Mouse (Mus musculus) embryonic facial prominence, embryonic 15.5 days (tissue): ENCODE data around the gene Gm20388. TPM values are rescaled to one million over a fixed set of nuclear protein-coding genes. Genes with fewer than 3 reads are reported as not detected.
A peak's percentile ranks its signal among the peaks of the same experiment; 100 is the strongest.

ENCODE experiments used
- ATAC-seq: fragments of 200-750 bp; cut with Nextera tagmentation; 2 replicates; pipeline ENCODE4 v1.8.0; 2017; ENCODE audit warnings: low read depth, moderate TSS enrichment; ENCODE audit not compliant: insufficient number of reproducible peaks, low FRiP score, low TSS enrichment
- H3K27ac ChIP-seq: fragments of 300-500 bp; sonication (generic); replicated peaks from 2 replicates; pipeline ENCODE4 v1.5.1; 2015; ENCODE audit warnings: mild to moderate bottlenecking, inconsistent platforms
- H3K27me3 ChIP-seq: fragments of 300-500 bp; sonication (generic); 2 replicates; pipeline ENCODE4 v1.6.1; 2015; ENCODE audit warnings: inconsistent platforms
- H3K36me3 ChIP-seq: fragments of 300-500 bp; sonication (generic); 2 replicates; pipeline ENCODE4 v1.6.1; 2015; ENCODE audit warnings: mild to moderate bottlenecking, inconsistent platforms
- H3K4me1 ChIP-seq: fragments of 300-500 bp; sonication (generic); 2 replicates; pipeline ENCODE4 v1.6.1; 2015; ENCODE audit warnings: inconsistent platforms
- H3K4me2 ChIP-seq: fragments of 300-500 bp; sonication (generic); replicated peaks from 2 replicates; pipeline ENCODE4 v1.6.1; 2015; ENCODE audit warnings: mild to moderate bottlenecking, inconsistent platforms
- H3K4me3 ChIP-seq: fragments of 300-500 bp; sonication (generic); replicated peaks from 2 replicates; pipeline ENCODE4 v1.5.1; 2015; ENCODE audit warnings: mild to moderate bottlenecking, inconsistent platforms
- H3K9ac ChIP-seq: fragments of 300-500 bp; sonication (generic); 2 replicates; pipeline ENCODE4 v1.6.1; 2015; ENCODE audit warnings: inconsistent platforms
- H3K9me3 ChIP-seq: fragments of 300-500 bp; sonication (generic); replicated peaks from 2 replicates; pipeline ENCODE4 v1.6.1; 2016; ENCODE audit warnings: inconsistent platforms
- WGBS: fragments of 180-500 bp; shearing (Covaris S2); methylation state at CpG from one replicate; pipeline ENCODE4 v1.1.7; 2015; 5-methylcytosine and 5-hydroxymethylcytosine counted together
- polyA plus RNA-seq: library from polyadenylated mRNA; unstranded; fragments of >200 nt; fragmentation: Nextera tagmentation; extraction: Ambion mirVana; gene quantifications from 2 replicates; pipeline ENCODE4 v1.2.1, GENCODE M21; 2015

Gm20388 gene
- polyA plus RNA-seq, 1 experiment from 2014 or later: 8.0 TPM

DNA sequence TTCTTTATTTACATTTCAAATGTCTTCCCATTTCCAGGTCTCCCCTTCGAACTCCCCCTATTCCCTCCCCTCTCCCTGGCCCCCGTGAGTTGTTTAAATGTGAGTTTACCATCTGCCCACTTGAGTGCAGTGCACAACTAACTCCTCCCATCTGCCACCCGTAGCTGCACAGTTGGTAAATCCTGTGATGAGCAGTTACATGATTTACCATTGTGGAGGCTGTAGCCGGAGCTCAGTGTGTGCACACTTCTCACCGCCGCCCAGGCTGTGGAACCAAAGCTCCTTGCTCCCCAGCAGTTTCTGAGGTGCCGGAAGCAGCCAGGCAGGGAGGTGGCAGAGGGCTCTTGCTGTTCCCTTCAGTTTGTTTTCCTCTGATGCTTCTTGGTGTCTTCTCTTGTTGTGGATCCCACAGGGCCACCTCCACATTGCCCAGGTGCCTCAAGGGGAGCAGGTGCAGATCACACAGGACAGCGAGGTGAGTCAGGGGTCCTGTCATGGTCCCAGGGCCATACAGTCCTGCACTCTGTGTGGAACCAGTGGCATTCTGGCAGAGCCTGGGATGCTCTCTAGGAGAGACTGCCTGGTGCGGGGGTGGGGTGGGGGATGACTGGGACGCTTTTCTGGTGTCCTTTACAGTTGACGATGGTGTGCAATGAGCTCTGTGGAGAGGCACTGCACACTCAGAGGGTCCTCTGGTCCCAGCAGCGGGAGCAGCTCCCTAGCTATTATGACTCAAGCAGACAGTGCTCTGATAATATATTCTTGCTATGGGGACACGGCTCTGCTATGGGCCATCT, 2096.2 kb downstream of the Gm20388 start:
- Histone ChIP-seq H3K4me2 (no peak overlapping the region), H3K9me3 (no peaks in the 10 kb centered on the region), H3K27ac (no peak overlapping the region), H3K4me1 (0 out of 2 replicates have a peak, but pooled peaks cover 4% of the 10 kb centered on the region), H3K27me3 (no peaks in the 10 kb centered on the region), H3K9ac (no peak overlapping the region), H3K4me3 (no peak overlapping the region), H3K36me3 (peaks cover 58% of the 10 kb centered on the region)
- WGBS: 84% methylated on average over 13 of the region's 13 CpGs
- no peak for ATAC-seq

DNA sequence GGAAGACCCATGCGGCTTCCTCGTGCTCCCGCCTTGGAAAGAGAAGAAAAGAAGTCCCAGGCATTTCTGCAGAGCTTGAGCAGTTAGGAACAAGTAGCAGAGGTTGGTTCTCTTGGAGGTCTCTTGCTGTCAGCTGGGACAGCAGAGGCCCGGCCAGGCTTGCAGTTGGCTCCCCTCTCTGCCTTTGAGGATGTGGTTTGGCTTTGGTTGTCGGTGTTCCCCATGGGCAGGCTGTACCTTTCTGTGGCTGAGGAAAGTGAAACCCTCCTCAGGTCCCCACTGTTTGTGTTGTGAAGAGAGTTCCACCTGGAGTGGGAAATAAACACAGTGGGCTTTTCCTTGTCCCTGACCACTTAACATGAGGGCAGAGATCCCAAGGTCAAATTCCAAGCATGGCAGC, 2097.8 kb downstream of the Gm20388 start:
- Histone ChIP-seq H3K4me1 (0 out of 2 replicates have a peak, but pooled peaks cover 4% of the 10 kb centered on the region), H3K27ac (no peak overlapping the region; the same call in 1 of the 2 replicates), H3K36me3 (peaks cover 49% of the 10 kb centered on the region), H3K4me3 (no peak overlapping the region), H3K4me2 (no peak overlapping the region), H3K27me3 (no peaks in the 10 kb centered on the region), H3K9me3 (no peaks in the 10 kb centered on the region), H3K9ac (no peak overlapping the region)
- ATAC-seq: no peak
- WGBS: 77% methylated on average over 5 of the region's 5 CpGs

DNA sequence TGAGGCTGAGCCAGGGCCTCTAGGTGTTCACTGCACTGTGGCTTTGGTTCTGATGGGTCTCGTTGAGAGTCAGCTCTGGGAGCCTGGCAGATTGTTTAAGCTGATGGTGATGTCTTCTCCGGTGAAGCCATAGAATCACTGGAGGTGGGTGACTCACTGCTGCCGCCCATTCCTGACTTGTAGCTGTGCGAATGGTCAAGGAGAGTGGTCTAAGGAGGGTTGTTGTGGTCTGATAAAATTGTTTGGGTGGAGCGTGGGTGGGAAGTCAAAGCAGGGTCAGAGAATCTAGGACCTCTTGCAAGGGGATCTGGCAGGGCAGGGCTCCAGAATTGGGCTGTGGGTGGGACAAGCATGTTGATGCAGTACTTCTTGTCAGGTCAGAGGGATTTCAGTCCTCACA, 2100.0 kb downstream of the Gm20388 start:
- WGBS: 85% methylated on average over 5 of the region's 5 CpGs
- Histone ChIP-seq H3K9ac (no peak overlapping the region), H3K4me1 (no peaks in the 10 kb centered on the region), H3K36me3 (peaks cover 45% of the 10 kb centered on the region), H3K27me3 (no peaks in the 10 kb centered on the region), H3K4me3 (no peak overlapping the region), H3K4me2 (no peak overlapping the region), H3K9me3 (no peaks in the 10 kb centered on the region), H3K27ac (no peak overlapping the region; the same call in 1 of the 2 replicates)
- no peak for ATAC-seq

DNA sequence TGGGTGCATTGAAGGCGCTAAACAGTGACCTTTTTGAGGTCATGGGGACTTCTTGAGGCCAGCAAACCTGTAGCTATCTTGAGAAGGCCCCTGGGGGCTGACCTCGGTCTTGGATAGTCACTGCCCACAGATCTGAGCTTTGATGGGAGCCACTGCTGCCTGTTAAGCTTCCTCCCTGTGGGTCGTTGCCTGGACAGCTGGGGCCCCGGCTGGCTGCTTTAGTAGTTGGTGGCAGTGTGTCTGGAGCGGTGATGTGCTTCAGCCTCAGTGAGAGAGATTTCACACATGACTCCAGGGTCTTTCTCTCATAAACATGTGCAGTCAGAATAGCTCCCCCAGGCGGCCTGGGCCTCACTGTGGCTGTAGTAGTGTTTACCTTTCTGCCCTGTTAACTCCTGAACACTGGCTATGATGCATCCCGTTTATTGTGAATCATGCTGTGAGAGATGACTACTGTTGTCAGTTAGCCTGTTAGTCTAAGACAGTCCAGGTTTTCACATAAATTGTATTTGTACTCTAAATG, 2100.5 kb downstream of the Gm20388 start:
- 56% methylated on average over 7 of the region's 7 CpGs for WGBS
- no peak for ATAC-seq
- Histone ChIP-seq H3K4me1 (no peaks in the 10 kb centered on the region), H3K4me3 (no peak overlapping the region), H3K4me2 (no peak overlapping the region), H3K9ac (no peak overlapping the region), H3K9me3 (no peaks in the 10 kb centered on the region), H3K27ac (no peak overlapping the region; the same call in 1 of the 2 replicates), H3K36me3 (peaks cover 43% of the 10 kb centered on the region), H3K27me3 (no peaks in the 10 kb centered on the region)

DNA sequence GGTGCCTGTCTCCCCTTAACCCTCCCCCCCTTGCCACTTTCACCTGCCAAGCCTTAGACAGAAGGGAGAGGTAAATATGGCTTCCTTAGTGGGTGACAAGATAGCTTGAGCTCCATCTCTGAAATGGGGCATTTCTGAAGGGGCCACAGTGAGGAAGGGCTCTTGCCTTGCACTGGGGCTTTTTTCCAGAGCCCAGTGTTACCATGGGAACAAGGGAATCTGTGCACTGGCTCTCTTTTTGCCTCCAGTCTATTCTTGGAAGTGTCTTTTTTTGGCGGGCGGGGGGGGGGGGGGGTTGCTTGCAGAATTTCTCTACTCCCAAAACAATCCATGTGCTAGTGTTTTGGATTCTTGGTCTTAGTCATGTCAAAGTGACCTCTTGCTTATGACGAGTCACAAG, 2104.0 kb downstream of the Gm20388 start:
- Histone ChIP-seq H3K4me1 (peaks cover 17% of the 10 kb centered on the region), H3K9ac (no peak overlapping the region), H3K36me3 (peaks cover 24% of the 10 kb centered on the region; the same call in 1 of the 2 replicates), H3K4me2 (no peak overlapping the region), H3K27me3 (no peaks in the 10 kb centered on the region), H3K9me3 (no peaks in the 10 kb centered on the region), H3K4me3 (no peak overlapping the region), H3K27ac (no peak overlapping the region)
- no peak for ATAC-seq
- 65% methylated on average over 3 of the region's 3 CpGs for WGBS

DNA sequence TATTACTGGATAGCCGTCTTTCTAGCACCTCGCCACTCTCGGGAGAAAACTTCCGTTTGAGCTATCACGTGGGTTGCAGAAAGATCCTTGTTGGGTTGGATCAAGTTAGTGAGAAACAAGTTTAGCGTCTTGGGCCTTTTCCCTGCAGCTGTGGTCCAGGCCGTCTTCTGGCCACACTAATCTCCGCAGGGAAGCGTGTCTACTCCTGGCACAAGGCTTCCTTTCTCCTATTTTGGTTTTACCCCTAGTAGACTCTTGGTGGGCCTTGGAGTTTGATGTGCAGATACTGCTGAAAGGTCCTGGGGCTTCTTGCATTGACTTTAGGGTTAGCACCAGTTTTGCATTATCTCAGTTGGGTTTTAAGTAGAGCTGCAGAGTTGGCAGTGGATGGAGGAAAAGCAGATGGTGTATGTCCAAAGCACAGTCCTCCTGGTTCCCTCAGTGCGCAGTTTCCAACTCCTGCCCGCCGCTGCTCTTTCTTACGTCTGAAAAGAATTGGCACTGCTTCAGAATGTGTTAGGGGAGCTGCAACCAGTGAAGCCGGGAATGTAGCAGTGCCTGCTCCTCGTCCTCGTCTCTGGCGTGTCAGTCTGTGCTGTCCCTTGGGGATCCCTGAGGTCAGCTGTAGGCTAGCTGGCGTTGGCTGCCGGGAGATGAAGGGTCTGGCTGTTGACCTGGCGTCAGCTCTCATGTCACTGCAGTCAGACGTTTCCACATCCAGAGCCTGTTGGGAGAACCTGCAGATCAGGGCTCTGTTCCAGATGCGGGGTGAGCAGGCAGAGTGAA, 2107.6 kb downstream of the Gm20388 start:
- Histone ChIP-seq H3K4me3 (no peak overlapping the region), H3K27me3 (no peaks in the 10 kb centered on the region), H3K9me3 (no peaks in the 10 kb centered on the region), H3K4me2 (no peak overlapping the region), H3K27ac (peak overlapping the region; percentile 44), H3K36me3 (peaks cover 13% of the 10 kb centered on the region), H3K9ac (no peak overlapping the region), H3K4me1 (peaks cover 45% of the 10 kb centered on the region)
- 49% methylated on average over 22 of the region's 22 CpGs for WGBS
- no peak for ATAC-seq

DNA sequence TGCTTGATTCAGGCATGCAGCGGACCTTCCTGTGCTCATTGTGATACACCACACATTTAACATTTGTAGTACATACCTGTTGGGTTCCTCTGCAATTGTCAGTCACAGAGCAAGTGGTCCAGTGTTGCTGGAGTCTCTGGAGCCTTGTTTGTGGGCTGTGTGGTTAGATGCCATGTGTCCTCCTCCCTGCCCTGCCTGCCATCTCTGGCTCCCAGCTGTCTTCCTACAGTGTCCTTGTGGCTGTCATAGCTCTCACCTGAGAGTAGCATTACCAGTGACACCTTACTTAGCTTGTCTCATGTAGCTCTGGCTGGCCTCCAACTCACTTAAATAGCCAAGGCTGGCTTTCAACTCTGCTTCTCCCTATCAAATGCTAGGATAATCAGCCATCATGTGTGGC, 2108.5 kb downstream of the Gm20388 start:
- H3K4me2 ChIP-seq: no peak overlapping the region
- H3K27ac ChIP-seq: no peak overlapping the region
- H3K9ac ChIP-seq: no peak overlapping the region
- 89% methylated on average over 1 of the region's 1 CpGs for WGBS
- ATAC-seq: no peak
- H3K4me1 ChIP-seq: peaks cover 48% of the 10 kb centered on the region
- no peaks in the 10 kb centered on the region for H3K27me3 ChIP-seq
- H3K36me3 ChIP-seq: peaks cover 17% of the 10 kb centered on the region
- no peaks in the 10 kb centered on the region for H3K9me3 ChIP-seq
- no peak overlapping the region for H3K4me3 ChIP-seq

DNA sequence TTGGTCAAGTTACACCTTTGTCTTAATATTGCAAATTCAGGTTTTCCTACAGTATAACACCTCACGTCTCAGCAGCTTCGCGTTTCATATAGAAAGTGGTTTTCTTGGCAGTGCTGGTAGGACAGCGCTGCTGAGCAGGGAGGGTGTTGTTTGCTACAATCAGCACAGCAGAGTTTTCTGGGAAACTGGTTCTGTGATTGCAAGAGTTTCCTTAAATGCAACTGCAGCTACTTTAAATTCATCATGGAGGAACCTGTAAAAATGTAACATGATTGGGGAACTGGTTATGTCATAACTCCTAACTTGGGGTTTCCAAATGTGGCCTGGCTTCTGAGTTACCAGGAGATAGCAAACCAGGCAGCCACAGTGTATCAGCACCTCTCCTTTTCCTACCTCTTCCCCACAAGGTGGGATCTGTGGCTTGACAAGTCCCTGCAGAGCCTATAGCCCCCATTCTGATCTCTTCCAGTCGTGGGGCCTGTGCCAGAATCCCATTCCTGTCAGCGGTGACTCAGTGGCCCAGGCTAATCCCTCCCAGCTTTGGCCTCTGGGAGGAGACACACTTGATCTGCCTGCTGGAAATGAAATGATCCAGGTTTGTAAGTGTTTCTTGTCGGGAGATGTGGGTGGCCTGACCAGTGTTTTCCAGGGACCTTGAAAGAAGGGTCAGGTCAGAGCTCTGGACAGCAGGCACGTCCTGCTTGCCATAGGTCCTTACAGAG, 2109.6 kb downstream of the Gm20388 start:
- no peak overlapping the region for H3K9ac ChIP-seq
- no peak overlapping the region for H3K4me3 ChIP-seq
- 69% methylated on average over 8 of the region's 8 CpGs for WGBS
- 0 out of 2 replicates have a peak overlapping the region, but pooled peaks have one; percentile 17 for H3K27ac ChIP-seq
- no peaks in the 10 kb centered on the region for H3K9me3 ChIP-seq
- peaks cover 23% of the 10 kb centered on the region for H3K36me3 ChIP-seq
- no peak for ATAC-seq
- no peak overlapping the region for H3K4me2 ChIP-seq
- H3K27me3 ChIP-seq: no peaks in the 10 kb centered on the region
- peaks cover 48% of the 10 kb centered on the region for H3K4me1 ChIP-seq

DNA sequence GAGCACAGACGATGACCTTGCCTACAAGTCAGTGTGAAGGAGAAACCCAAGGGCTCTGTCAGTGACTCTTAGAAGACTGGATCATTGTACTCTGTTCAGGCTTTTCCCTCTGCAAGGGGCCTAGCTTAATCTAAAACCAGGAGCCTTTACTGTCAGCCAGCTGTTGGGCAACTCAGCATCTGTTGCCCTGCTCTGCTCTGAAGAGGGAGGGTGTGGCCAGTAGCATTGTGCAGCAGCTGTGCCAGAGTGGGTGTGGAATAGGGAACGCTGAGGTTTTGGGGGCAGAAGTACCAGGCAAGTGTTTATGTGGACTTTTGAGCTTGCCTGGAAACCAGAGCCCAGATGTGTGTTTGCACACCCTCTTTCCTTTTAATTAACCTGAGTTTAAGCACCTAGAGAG, 2111.1 kb downstream of the Gm20388 start:
- Histone ChIP-seq H3K27ac (peak overlapping the region; percentile 31), H3K4me1 (peaks cover 48% of the 10 kb centered on the region), H3K36me3 (peaks cover 34% of the 10 kb centered on the region), H3K4me2 (no peak overlapping the region), H3K27me3 (no peaks in the 10 kb centered on the region), H3K4me3 (no peak overlapping the region), H3K9ac (no peak overlapping the region), H3K9me3 (no peaks in the 10 kb centered on the region)
- WGBS: 44% methylated on average over 2 of the region's 2 CpGs
- peak; percentile 73; the same call in 1 of the 2 replicates for ATAC-seq

DNA sequence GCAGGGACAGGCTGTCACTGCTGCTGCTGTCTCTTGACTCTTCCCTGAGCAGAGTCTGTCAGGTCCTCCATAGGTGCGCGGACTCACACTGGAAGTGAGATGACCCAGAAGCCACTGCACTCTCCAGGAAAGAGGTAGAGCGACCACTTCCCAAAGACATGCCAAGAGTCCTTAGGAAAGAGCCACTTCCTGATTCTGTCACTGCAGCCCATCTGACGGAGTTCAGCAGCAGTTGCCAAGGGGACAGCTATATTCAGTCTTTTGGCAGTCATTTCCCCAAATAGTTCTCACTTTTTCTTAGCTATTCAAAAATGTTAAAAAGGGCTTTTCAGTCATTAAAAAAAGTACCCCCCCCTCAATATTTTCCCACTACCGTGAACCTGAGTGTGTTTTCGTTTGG, 2111.6 kb downstream of the Gm20388 start:
- Histone ChIP-seq H3K27me3 (no peaks in the 10 kb centered on the region), H3K4me3 (no peak overlapping the region), H3K36me3 (peaks cover 33% of the 10 kb centered on the region), H3K9me3 (no peaks in the 10 kb centered on the region), H3K4me2 (no peak overlapping the region), H3K27ac (0 out of 2 replicates have a peak overlapping the region, but pooled peaks have one; percentile 13), H3K4me1 (peaks cover 48% of the 10 kb centered on the region), H3K9ac (no peak overlapping the region)
- 73% methylated on average over 6 of the region's 6 CpGs for WGBS
- ATAC-seq: no peak

DNA sequence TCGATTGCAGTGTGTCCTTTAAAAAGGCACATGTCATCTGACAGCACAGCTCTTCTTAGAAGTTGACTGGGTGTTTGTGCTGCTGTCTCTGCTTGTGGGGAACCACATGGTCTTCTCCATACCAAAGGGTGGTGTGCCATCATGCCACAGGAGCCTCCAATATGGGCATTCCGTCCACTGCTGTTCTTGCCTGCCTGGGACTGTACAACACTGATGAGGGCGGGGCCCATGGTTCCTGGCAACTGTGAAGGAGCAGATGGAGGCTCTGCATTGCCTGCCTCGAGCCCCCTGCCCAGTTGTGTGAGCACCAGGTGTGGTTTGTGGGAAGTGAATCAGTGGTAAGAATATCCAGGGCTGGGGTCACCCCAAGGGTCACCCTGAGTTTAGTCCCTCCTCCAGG, 2112.1 kb downstream of the Gm20388 start:
- Histone ChIP-seq H3K9me3 (no peaks in the 10 kb centered on the region), H3K27me3 (no peaks in the 10 kb centered on the region), H3K4me3 (no peak overlapping the region), H3K27ac (no peak overlapping the region), H3K4me2 (no peak overlapping the region), H3K4me1 (peaks cover 48% of the 10 kb centered on the region), H3K9ac (no peak overlapping the region), H3K36me3 (peaks cover 32% of the 10 kb centered on the region)
- 66% methylated on average over 4 of the region's 4 CpGs for WGBS
- no peak for ATAC-seq
